Mouse (Mus musculus): ENCODE measurements around the gene Vmn1r14. TPM values are rescaled to one million over a fixed set of nuclear protein-coding genes. Genes with fewer than 3 reads are reported as not detected.

The Vmn1r14 gene
- polyA plus RNA-seq (2012; rRNA removed) = not detected in 2 replicates

GRCm38 (mm10) chr6:57231386-57231785 lies at the start of gene Vmn1r14:
TSS of gene Vmn1r14 (plus strand) at chr6:57231686.

GRCm38 (mm10) chr6:57202990-57203389 lies 28.5 kb upstream of the Vmn1r14 start, which contains the start of gene Vmn1r13:
TSS of gene Vmn1r13 (plus strand) at chr6:57203290.

GRCm38 (mm10) chr6:57257652-57258051 lies 26.2 kb downstream of the Vmn1r14 start, which contains the start of gene Vmn1r15:
TSS of gene Vmn1r15 (plus strand) at chr6:57257952.

Other genes starting within 250 kb of the Vmn1r14 start
- gene Vmn1r6, start 234.4 kb upstream of the Vmn1r14 start, polyA plus RNA-seq (2012; rRNA removed) = not detected in 2 replicates
- gene Vmn1r7, start 206.4 kb upstream of the Vmn1r14 start, polyA plus RNA-seq (2012; rRNA removed) = not detected in 2 replicates
- gene Vmn1r8, start 199.4 kb upstream of the Vmn1r14 start, polyA plus RNA-seq (2012; rRNA removed) = not detected in 2 replicates
- not detected in 2 replicates for gene Vmn1r9, start 164.9 kb upstream of the Vmn1r14 start, polyA plus RNA-seq (2012; rRNA removed)
- gene Vmn1r10, start 122.2 kb upstream of the Vmn1r14 start, polyA plus RNA-seq (2012; rRNA removed) = not detected in 2 replicates
- not detected in 2 replicates for gene Vmn1r11, start 98.2 kb upstream of the Vmn1r14 start, polyA plus RNA-seq (2012; rRNA removed)
- gene Vmn1r12, start 74.8 kb upstream of the Vmn1r14 start, polyA plus RNA-seq (2012; rRNA removed) = not detected in 2 replicates
- not detected in 2 replicates for gene Vmn1r13, start 28.4 kb upstream of the Vmn1r14 start, polyA plus RNA-seq (2012; rRNA removed)
- not detected in 2 replicates for gene Vmn1r15, start 26.3 kb downstream of the Vmn1r14 start, polyA plus RNA-seq (2012; rRNA removed)
- not detected in 2 replicates for gene Vmn1r16, start 97.8 kb downstream of the Vmn1r14 start, polyA plus RNA-seq (2012; rRNA removed)
- not detected in 2 replicates for gene Vmn1r17, start 132.0 kb downstream of the Vmn1r14 start, polyA plus RNA-seq (2012; rRNA removed)
- not detected in 2 replicates for gene Vmn1r18, start 164.1 kb downstream of the Vmn1r14 start, polyA plus RNA-seq (2012; rRNA removed)
- not detected in 2 replicates for gene Vmn1r19, start 172.1 kb downstream of the Vmn1r14 start, polyA plus RNA-seq (2012; rRNA removed)
- gene Vmn1r20, start 197.2 kb downstream of the Vmn1r14 start, polyA plus RNA-seq (2012; rRNA removed) = not detected in 2 replicates

All from ovary, adult 2 months (tissue).